Mouse (Mus musculus) hindbrain, embryonic 14.5 days (tissue): ENCODE measurements around the gene Gm37240. TPM values are rescaled to one million over a fixed set of nuclear protein-coding genes. Genes with fewer than 3 reads are reported as not detected.

Source experiments
- ATAC-seq: fragments of 200-750 bp; cut with Nextera tagmentation; 2 replicates; pipeline ENCODE4 v1.8.0; 2017; ENCODE audit warnings: moderate number of reproducible peaks, mild to moderate bottlenecking, moderate TSS enrichment, moderate library complexity; ENCODE audit not compliant: low FRiP score
- DNase-seq: peaks from one replicate; pipeline ENCODE4 v3.0.0-alpha.2; 2015; ENCODE audit warnings: low spot score
- H3K27ac ChIP-seq: fragments of 300-500 bp; sonication (generic); 2 replicates; pipeline ENCODE4 v1.5.1; 2014; ENCODE audit warnings: mild to moderate bottlenecking, moderate library complexity
- H3K27me3 ChIP-seq: fragments of 300-500 bp; sonication (generic); 2 replicates; pipeline ENCODE4 v1.6.1; 2014; ENCODE audit warnings: mild to moderate bottlenecking, low read length, mixed read lengths; ENCODE audit not compliant: control insufficient read depth, insufficient read depth
- H3K36me3 ChIP-seq: fragments of 300-500 bp; sonication (generic); replicated peaks from 2 replicates; pipeline ENCODE4 v1.6.1; 2014; ENCODE audit not compliant: control insufficient read depth, insufficient read depth
- H3K4me1 ChIP-seq: fragments of 300-500 bp; sonication (generic); replicated peaks from 2 replicates; pipeline ENCODE4 v1.6.1; 2014; ENCODE audit warnings: antibody characterized with exemption, low read length, mixed read lengths; ENCODE audit not compliant: control insufficient read depth, insufficient read depth
- H3K4me2 ChIP-seq: fragments of 300-500 bp; sonication (generic); replicated peaks from 2 replicates; pipeline ENCODE4 v1.6.1; 2014; ENCODE audit warnings: mild to moderate bottlenecking, moderate library complexity
- H3K4me3 ChIP-seq: fragments of 300-500 bp; sonication (generic); replicated peaks from 2 replicates; pipeline ENCODE4 v1.5.1; 2014; ENCODE audit warnings: mild to moderate bottlenecking, low read length
- H3K9ac ChIP-seq: fragments of 300-500 bp; sonication (generic); 2 replicates; pipeline ENCODE4 v1.6.1; 2014
- H3K9me3 ChIP-seq: fragments of 300-500 bp; sonication (generic); 2 replicates; pipeline ENCODE4 v1.6.1; 2016; ENCODE audit warnings: low read length; ENCODE audit not compliant: control insufficient read depth
- WGBS: fragments of 180-500 bp; shearing (Covaris S2); extraction: QIAGEN DNeasy Blood & Tissue Kit; methylation state at CpG from one replicate; pipeline ENCODE4 v1.1.7; 2014; 5-methylcytosine and 5-hydroxymethylcytosine counted together
- polyA plus RNA-seq: library from polyadenylated mRNA; unstranded; fragments of >200 nt; fragmentation: Nextera tagmentation; extraction: Ambion mirVana; gene quantifications from 2 replicates; pipeline ENCODE4 v1.2.1, GENCODE M21; 2014

Gm37240 gene
- polyA plus RNA-seq, 1 experiment from 2014 or later, result 0.94 TPM

DNA sequence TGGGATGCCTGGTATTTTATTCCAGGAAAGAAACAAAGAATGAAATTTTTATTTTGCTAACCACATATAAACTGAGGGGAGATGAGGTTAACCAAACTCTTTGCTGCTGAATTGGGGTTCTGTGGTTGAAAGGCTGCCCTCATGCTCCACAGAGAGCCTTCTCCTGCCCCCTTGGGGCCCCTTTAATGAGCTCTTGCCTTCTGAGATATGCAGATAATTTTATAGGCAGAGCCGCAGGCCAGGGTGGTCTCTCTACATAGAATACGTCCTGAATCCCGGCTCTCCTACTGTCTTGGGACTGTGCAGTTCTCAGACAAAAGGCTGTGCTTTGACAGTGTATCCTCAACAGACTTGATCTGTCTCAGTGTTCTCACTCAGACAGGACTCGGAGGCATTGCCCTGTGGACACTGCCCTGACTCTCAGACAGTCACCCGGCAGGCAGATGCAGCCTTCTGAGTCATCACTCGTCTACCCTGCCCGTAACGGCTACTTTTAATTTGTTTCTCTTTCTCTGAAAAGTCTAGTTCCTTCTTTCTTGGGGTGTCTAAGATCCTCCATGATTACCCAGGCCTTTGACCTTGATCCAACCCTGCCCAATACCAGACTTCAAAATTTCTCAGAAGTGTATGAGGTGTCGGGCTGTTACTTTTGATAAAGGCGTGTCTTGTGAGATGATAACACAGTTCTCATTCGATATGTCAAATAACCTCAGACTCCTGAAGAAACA is 1184.1 kb downstream of the Gm37240 start:
- DNase-seq (no peak), ATAC-seq (no peak)
- Histone ChIP-seq H3K36me3 (no peaks in the 10 kb centered on the region), H3K27me3 (no peaks in the 10 kb centered on the region), H3K4me3 (no peak overlapping the region), H3K4me1 (0 out of 2 replicates have a peak, but pooled peaks cover 4% of the 10 kb centered on the region), H3K4me2 (no peak overlapping the region), H3K9me3 (no peaks in the 10 kb centered on the region), H3K27ac (no peak overlapping the region), H3K9ac (no peak overlapping the region)
- 71% methylated on average over 11 of the region's 11 CpGs for WGBS

DNA sequence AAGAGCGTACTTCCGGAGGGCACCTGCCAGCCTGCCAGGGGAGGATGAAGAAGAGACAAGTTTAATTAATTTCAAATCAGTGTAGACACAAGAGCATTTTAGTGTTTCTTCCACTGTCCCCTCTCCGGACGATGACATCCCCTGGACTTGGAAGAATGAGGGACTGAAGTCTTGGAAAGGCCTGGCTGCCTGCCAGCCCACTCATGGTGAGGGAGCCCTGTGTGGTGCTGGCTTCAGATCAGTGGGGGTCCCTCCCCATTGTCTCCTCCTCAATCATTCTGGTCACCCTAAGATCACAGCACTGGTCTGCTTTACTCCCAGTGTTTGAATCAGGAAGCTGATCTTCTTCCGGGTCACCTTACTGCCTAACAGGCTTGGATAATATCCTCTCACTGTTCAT is 1185.4 kb downstream of the Gm37240 start:
- ATAC-seq, result no peak

DNA sequence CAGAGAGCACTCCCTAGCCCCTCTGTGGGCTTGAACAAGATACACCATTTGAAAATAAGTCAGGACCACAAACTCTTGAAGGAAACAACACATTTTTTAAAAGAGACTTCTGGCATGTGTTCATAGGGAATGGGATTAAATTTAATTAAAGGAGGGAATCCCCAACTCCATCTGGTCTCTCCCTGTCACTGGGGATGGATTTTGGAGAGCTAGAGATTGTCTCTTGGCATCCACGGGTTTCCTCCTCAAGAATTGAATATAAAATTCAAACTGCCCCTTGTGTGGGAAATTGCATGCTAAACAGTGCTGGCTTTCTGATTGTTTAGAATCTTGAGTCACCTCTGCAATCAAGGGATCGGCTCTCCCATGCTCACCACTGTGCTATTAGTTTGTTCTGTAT is 1185.8 kb downstream of the Gm37240 start:
- 0 out of 2 replicates have a peak, but pooled peaks cover 4% of the 10 kb centered on the region for H3K4me1 ChIP-seq
- ATAC-seq (no peak), DNase-seq (no peak)
- H3K27me3 ChIP-seq, result no peaks in the 10 kb centered on the region
- H3K4me3 ChIP-seq, result no peak overlapping the region
- no peak overlapping the region for H3K27ac ChIP-seq
- H3K36me3 ChIP-seq, result no peaks in the 10 kb centered on the region
- WGBS, result 70% methylated on average over 2 of the region's 2 CpGs
- no peaks in the 10 kb centered on the region for H3K9me3 ChIP-seq
- H3K4me2 ChIP-seq, result no peak overlapping the region
- no peak overlapping the region for H3K9ac ChIP-seq

More for the DNA sequence above, 1185.4 kb downstream of the Gm37240 start:
- H3K4me1 ChIP-seq, result 0 out of 2 replicates have a peak, but pooled peaks cover 4% of the 10 kb centered on the region
- H3K4me2 ChIP-seq, result no peak overlapping the region
- H3K9me3 ChIP-seq, result no peaks in the 10 kb centered on the region
- no peaks in the 10 kb centered on the region for H3K36me3 ChIP-seq
- no peak overlapping the region for H3K27ac ChIP-seq
- no peak overlapping the region for H3K9ac ChIP-seq
- H3K27me3 ChIP-seq, result no peaks in the 10 kb centered on the region
- DNase-seq, result no peak
- 72% methylated on average over 5 of the region's 5 CpGs for WGBS
- H3K4me3 ChIP-seq, result no peak overlapping the region

DNA sequence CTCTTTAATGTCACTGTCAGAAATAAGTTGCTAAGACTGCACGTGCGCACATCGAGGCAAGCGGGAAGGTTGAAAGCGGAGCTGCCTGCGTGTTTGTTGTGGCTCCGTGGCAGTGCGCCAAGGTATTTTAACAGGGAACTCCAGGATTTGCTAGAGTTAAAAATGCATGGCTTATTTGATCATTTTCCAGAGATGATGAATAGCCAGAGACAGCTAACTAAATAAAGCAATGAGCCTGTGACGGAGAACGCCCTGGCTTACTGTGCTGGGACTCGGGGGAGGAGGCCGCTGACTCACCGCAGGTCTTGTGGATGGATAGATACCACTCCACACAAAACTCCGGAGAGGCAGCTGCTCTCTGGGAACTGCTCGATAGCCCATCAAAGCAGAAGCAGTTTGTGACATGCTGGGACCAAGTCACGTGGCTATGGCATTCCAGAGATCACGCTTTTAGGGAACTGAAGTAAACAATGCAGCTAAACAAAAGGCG is 1190.8 kb downstream of the Gm37240 start:
- H3K27me3 ChIP-seq, result no peaks in the 10 kb centered on the region
- peak; percentile 55 for DNase-seq
- no peak overlapping the region for H3K27ac ChIP-seq
- no peak overlapping the region for H3K9ac ChIP-seq
- ATAC-seq, result peak; percentile 46; the same call in 1 of the 2 replicates
- no peaks in the 10 kb centered on the region; the same call in 1 of the 2 replicates for H3K4me1 ChIP-seq
- H3K4me2 ChIP-seq, result peak overlapping the region; percentile 35
- no peak overlapping the region for H3K4me3 ChIP-seq
- H3K36me3 ChIP-seq, result no peaks in the 10 kb centered on the region
- no peaks in the 10 kb centered on the region for H3K9me3 ChIP-seq
- WGBS, result 20% methylated on average over 18 of the region's 18 CpGs

DNA sequence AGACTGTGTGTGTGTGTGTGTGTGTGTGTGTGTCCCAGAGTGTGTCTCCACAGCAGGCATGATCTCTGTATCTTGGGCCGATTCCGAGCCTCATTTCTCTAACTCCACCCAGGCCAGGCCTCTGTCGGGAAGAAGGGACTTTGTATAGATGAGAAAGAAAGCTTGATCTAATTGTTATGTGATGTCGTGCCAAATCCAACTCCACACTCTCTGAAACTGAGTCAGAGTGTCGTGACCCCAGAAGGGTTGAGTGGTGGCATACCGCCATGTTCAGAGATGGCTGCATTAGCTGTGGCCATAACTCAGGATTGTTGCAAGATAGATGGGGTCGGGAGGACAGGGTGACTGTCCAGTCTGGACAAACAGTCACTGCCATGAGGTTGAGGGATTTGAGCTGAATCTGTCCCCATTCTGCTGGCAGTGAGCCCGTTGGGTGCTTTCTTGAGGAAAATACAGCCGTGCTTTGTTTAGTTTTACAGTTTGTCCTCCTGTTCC is 1191.4 kb downstream of the Gm37240 start:
- DNase-seq (no peak), ATAC-seq (no peak)
- H3K9me3 ChIP-seq, result no peaks in the 10 kb centered on the region
- peak overlapping the region; percentile 35 for H3K4me2 ChIP-seq
- H3K4me1 ChIP-seq, result no peaks in the 10 kb centered on the region; the same call in 1 of the 2 replicates
- no peak overlapping the region for H3K4me3 ChIP-seq
- no peak overlapping the region for H3K9ac ChIP-seq
- no peak overlapping the region for H3K27ac ChIP-seq
- H3K36me3 ChIP-seq, result no peaks in the 10 kb centered on the region
- no peaks in the 10 kb centered on the region for H3K27me3 ChIP-seq
- WGBS, result 64% methylated on average over 9 of the region's 9 CpGs

DNA sequence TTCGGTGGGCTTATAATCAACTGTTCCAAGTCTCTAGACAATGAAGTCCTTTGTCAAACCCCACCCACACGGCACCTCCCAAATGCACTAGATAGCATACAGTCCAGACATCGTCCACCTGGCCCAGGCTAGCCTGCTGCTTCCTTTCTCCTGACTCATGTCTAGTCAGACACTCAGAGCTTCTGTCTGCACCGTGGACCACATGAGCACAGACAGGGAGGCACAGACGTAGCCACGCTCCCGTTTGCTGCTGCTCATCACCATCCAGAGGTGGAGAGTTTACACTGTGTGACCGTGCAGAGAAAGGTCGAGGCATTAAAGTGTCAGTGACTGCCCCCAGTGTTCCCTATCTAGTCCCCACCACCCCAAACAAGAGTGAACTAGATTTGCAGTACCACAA is 1191.9 kb downstream of the Gm37240 start:
- ATAC-seq, result 0 out of 2 replicates have a peak, but pooled peaks have one; percentile 29
- H3K9ac ChIP-seq, result no peak overlapping the region
- no peaks in the 10 kb centered on the region for H3K9me3 ChIP-seq
- no peaks in the 10 kb centered on the region; the same call in 1 of the 2 replicates for H3K4me1 ChIP-seq
- 66% methylated on average over 9 of the region's 9 CpGs for WGBS
- no peak overlapping the region for H3K4me2 ChIP-seq
- H3K4me3 ChIP-seq, result no peak overlapping the region
- no peaks in the 10 kb centered on the region for H3K27me3 ChIP-seq
- H3K27ac ChIP-seq, result no peak overlapping the region
- no peaks in the 10 kb centered on the region for H3K36me3 ChIP-seq
- DNase-seq, result no peak

DNA sequence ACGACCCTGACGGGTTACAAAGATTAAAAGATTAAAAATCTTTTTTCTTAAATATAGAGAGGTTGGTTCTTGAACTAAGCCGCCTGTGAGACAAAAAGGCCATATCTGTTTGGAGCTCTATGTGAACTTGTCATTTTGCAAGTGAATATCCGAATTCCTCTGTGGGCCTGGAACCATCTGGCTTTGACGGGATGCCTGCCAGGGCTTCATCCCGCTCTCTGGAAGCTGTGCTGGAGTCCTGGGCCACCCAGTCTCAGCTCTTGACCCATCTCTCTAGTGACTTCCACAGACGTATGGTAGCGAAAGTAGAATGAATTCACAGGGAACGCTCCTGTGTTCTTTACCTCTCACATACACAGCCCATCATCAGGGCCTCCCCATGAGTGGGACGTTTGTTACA is 1193.4 kb downstream of the Gm37240 start:
- Histone ChIP-seq H3K9me3 (no peaks in the 10 kb centered on the region), H3K27ac (no peak overlapping the region), H3K9ac (no peak overlapping the region), H3K27me3 (no peaks in the 10 kb centered on the region), H3K4me3 (no peak overlapping the region), H3K4me2 (no peak overlapping the region), H3K36me3 (no peaks in the 10 kb centered on the region), H3K4me1 (no peaks in the 10 kb centered on the region; the same call in 1 of the 2 replicates)
- ATAC-seq (no peak), DNase-seq (no peak)
- WGBS, result 68% methylated on average over 10 of the region's 10 CpGs

DNA sequence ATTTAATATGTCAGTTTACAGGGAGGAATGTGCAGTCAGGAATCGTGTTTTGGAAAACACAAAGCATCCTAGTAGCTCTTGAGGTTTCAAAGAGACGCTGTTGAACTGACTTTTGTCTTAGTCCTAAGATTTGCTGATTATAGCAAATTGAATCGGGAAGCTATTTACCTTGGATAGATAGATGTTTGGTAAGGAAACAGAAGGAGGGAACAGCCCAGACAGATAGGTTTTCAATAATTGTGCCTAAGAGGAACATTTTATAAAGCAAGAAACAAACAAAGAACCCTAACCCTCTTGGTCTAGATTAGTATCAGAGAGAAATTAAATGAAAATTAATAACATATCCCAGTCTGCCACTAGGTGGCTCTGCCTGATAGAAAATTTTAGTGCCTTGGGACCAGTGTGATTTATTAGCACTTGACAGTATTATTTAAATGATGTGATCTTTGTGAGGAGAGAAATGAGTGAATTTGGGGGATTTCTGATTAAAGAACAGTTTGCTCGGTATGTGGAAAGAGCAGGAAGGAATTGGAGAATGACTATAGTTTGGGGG is 1194.6 kb downstream of the Gm37240 start:
- 57% methylated on average over 4 of the region's 4 CpGs for WGBS
- H3K27ac ChIP-seq, result no peak overlapping the region
- no peaks in the 10 kb centered on the region for H3K9me3 ChIP-seq
- H3K4me2 ChIP-seq, result no peak overlapping the region
- H3K9ac ChIP-seq, result no peak overlapping the region
- no peak overlapping the region for H3K4me3 ChIP-seq
- H3K27me3 ChIP-seq, result no peaks in the 10 kb centered on the region
- H3K4me1 ChIP-seq, result no peaks in the 10 kb centered on the region; the same call in 1 of the 2 replicates
- ATAC-seq, result no peak
- H3K36me3 ChIP-seq, result no peaks in the 10 kb centered on the region
- DNase-seq, result peak; percentile 79

DNA sequence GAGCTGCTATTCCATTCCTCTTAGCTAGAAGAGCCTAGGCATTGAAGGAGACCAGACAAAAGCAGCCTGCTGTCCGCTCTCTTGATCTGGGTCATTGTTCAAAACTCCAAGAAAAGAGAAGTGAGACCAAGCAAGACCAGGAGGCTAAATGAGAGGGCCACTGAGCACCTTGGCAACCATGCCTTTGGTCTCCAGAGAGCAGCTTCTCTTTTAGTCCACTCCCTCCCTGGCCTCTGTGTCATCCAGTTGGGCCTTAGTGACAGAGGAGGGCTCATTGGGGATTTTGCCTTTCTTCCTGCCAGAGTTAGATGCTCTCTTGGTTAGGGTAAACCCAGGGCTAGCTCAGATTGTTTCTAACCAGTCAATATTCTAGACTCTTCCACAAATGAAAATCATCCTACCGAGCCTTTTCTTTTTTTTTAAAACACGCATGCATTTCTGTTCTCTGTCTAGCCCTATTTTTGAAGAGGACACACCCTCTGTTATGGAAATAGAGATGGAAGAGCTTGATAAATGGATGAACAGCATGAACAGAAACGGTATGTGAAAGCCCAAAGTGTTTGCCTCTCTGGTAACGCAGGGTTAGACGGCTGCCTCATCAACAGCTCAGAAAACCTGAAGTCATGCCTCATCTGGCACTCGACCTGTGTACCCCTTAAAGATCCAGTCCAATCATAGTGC is 1197.1 kb downstream of the Gm37240 start:
- H3K9me3 ChIP-seq, result no peaks in the 10 kb centered on the region

More for the DNA sequence above, 1197.1 kb downstream of the Gm37240 start:
- H3K4me2 ChIP-seq, result no peak overlapping the region
- ATAC-seq (no peak), DNase-seq (no peak)
- no peak overlapping the region for H3K9ac ChIP-seq
- H3K4me3 ChIP-seq, result no peak overlapping the region
- H3K27me3 ChIP-seq, result no peaks in the 10 kb centered on the region
- H3K27ac ChIP-seq, result no peak overlapping the region
- no peaks in the 10 kb centered on the region for H3K4me1 ChIP-seq
- no peaks in the 10 kb centered on the region for H3K36me3 ChIP-seq
- WGBS, result 45% methylated on average over 7 of the region's 7 CpGs
